Mouse (Mus musculus) heart, postnatal 0 days (tissue): Measurements from ENCODE around the gene Rln3.

Experiments
- CTCF ChIP-seq: IDR thresholded peaks from 2 replicates; pipeline ENCODE4 v1.5.1; 2016; ENCODE audit warnings: antibody characterized with exemption, control low read depth, low read depth
- EP300 ChIP-seq: IDR thresholded peaks from 2 replicates; pipeline ENCODE4 v1.6.1; 2016; ENCODE audit warnings: antibody characterized with exemption, low read depth

DNA sequence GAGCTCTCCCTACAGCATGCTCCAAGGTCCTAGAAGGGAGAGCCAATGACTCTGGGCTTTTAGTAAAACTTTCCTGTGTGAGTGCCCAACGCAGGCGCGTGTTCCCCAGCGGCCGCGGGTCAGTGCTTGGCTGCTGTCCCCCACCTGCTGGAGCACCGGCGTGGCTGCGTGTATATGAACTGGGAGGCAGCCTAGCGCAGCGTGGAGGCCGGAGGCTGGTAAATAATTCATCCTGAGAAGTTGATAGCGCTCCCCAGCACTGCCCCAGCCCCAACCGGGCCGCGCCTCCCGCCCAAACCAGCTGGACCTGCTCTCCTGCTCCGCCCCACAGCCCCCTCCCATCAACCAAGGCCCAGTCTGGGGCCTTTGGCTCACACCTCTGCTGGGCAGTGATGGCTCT, 23.7 kb downstream of the Rln3 start, which contains the start of gene Palm3:
- no peak for TF ChIP-seq CTCF
- no peak for TF ChIP-seq EP300
